Mouse (Mus musculus): Measurements from ENCODE around the gene Slc9a5.

The Slc9a5 gene
- long read RNA-seq, experiment 1, result 0 reads
- long read RNA-seq, experiment 2, partial matches to known transcripts, result 1 of 1 reads
- long read RNA-seq, experiment 2, other reads (novel, unspliced or antisense), result 0 of 1 reads

- intact Hi-C loops (cut with DNase I), result no loop called here
Observed at GRCm38 (mm10) chr8:105348450-105349095, at the start of gene Slc9a5. TSS of gene Slc9a5 (plus strand) at chr8:105348843.

GRCm38 (mm10) chr8:105299962-105300361 is 48.7 kb upstream of the Slc9a5 start:
- intact Hi-C loops (cut with DNase I), result no loop called here

DNA sequence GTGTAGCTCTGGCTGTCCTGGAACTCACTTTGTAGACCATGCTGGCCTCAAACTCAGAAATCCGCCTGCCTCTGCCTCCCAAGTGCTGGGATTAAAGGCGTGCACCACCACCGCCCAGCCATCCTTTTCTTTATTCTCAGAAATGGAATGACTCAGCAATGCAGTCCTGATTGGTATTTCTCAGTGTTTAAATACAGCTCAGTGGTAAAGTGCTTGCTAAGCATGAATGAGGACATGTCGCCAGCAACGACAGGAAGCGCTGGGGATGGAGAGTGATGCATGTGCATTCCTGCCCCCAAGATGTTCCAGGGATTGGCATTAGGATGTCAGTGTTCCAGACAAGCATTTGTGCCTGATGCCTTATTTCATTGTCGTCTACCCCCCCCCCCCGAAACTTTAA is 45.2 kb upstream of the Slc9a5 start:
- intact Hi-C loops (cut with DNase I), result no loop called here

- intact Hi-C loops (cut with DNase I), result no loop called here
Observed at GRCm38 (mm10) chr8:105303874-105304273, 44.8 kb upstream of the Slc9a5 start.

- intact Hi-C loops (cut with DNase I), result no loop called here
Observed at GRCm38 (mm10) chr8:105304325-105305210, 44.1 kb upstream of the Slc9a5 start.

DNA sequence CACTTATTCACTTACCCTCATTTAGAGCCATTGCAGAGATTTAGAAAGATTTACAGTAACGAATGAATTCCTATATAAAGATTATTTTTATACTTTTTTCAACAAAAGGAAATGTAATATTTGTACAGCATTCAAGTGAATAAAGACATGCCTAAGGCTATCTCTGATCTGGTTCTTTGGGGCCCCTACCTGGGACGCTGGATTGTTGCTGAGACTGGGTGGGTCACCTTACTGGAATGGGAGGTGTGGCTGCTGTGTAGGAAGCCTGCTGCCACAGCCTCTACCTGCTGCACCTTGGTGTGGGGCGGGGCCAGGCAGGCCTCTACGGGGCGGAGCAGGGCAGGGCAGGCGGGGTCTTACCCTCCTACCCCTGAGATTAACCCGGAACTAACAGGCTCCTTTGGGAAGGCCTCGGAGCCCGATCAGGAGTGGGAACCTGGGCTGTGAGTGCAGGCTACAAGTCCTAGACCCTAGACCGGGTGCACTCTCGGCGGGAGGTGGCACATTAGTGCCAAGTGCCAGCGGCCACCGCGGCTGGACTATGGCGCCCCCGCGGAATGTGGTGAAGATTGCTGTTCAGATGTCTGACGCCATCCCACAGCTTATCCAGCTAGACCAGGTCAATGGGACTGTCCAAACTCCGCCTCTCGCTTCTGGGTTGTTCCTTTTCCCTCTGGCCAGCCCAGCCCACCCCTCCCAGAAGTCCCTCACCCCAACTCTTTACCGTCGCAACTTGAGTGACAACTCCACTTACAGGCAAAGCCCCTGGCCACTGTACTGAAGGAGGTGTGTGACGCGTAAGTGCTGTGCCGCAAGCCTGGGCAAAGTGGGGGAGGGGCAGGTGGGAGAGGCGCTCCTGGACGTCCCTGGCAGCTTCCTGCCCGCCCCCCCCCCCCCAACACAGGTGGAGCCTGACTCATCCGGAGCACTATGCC is 43.2 kb upstream of the Slc9a5 start, which contains the start of gene Elmo3:
Gene Elmo3 (plus strand): TSS at position 391 of the 935 bp plus-strand sequence.
- intact Hi-C loops (cut with DNase I), result no loop called here

DNA sequence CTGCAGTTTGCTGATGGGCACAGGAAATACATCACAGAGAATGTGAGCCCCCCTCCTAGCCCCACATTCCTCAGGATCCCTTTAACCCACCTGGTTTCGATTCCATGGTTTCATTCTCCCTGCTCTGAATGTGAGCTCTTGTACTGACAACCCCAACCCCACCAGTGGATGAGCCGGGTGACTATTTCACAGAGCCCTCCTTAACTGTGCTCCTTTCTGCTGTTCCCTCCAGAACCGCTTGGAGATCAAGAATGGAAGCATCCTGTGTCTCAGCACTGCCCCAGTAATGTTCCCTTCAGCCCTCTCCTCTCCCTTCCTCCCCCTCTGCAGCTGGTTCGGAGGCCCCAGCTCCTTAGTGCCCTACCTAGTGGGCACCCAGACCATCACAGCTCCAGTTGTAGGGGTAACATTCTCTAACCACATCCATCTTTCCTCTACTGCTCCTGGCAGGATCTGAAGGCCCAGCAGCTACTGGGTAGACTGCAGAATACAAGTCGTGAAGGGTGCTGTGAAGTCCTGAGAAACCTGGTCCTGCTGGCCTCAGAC is 42.4 kb upstream of the Slc9a5 start:
- intact Hi-C loops (cut with DNase I), result no loop called here

GRCm38 (mm10) chr8:105307670-105308069 is 41.0 kb upstream of the Slc9a5 start:
- intact Hi-C loops (cut with DNase I), result no loop called here

GRCm38 (mm10) chr8:105308428-105308827 is 40.2 kb upstream of the Slc9a5 start:
- intact Hi-C loops (cut with DNase I), result no loop called here

GRCm38 (mm10) chr8:105309142-105309847 is 39.3 kb upstream of the Slc9a5 start:
- intact Hi-C loops (cut with DNase I), result no loop called here

DNA sequence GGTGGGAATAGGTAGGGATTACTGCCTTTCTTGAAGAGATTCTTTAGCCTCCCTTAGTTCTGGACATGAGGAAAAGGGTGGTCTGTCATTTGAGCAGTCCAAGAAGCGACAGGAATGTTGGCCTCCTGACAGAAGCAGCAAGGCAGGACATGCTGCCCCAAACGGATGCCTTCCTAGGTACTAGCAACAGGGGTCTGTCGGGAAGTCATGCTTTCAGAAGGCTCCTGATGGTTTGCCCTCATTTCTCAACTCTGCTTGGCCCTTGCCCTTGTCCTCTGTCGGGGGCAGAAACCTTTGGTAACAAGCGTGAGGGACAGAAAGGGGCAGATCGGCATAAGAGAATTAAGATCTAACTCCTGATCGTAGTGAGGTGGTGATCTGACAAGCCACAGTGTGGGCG is 38.5 kb upstream of the Slc9a5 start:
- intact Hi-C loops (cut with DNase I), result no loop called here

GRCm38 (mm10) chr8:105311718-105312117 is 36.9 kb upstream of the Slc9a5 start:
- intact Hi-C loops (cut with DNase I), result no loop called here

DNA sequence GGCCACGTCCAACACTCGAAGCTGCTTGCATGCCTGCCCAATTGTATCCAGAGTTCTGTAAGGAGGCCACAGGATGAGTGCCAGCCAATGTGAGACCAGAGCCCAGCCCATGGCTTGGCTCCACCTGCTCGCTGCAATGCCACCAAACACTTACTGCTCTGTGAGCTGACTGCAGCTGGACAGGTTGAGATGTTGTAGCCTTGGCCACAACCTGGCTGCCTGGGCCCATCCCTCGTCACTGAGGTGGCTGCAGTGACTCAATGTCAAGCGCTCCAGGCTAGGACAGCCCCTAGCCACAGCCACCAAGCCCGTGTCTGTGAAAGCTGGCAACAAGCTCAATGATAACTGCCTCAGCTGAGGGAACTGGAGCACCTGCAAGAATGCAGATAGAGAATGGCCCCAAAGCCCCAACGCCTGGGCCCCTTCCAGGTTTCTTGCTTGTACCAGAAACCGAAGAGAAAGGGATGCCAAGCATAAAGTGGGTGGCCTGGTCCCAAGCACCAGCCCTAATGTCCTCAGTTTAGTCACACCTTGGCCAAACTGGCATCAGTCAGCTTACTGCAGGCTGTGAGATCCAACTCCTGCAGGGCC is 35.7 kb upstream of the Slc9a5 start:
- intact Hi-C loops (cut with DNase I), result no loop called here

GRCm38 (mm10) chr8:105313622-105314402 is 34.8 kb upstream of the Slc9a5 start:
- intact Hi-C loops (cut with DNase I), result no loop called here

DNA sequence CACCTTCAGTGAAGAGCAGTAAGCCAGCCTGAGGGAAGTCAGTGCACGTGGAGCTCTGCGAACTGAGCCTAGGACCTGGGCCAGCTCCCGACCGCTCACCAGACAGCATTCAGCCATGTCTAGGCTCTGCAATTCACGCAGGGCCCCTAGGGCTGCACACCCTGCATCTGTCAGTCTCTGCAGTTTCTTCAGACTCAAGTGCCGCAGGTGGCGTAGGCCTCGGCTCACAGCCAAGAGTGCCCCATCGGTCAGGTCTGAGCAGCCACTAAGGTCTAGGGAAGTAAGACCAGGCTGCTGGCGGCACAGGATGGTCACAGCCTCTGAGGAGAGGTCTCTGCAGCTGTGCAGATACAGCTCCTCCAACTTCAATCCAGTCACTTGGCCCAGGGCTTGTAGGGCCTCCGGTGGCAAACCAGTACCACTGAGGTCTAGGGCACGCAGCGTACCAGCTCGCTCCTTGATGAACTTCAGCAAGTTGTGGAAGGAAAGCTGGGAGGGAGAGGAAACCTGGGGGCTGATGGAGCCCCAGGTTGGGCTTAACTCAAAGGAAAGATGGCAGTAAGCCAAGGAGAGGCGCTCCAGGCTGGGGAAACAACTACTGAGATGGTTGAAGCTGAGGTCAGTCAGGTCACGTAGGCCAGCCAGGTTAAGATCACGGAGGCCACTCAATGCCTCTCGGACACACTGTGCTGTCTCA is 33.4 kb upstream of the Slc9a5 start:
- intact Hi-C loops (cut with DNase I), result no loop called here

DNA sequence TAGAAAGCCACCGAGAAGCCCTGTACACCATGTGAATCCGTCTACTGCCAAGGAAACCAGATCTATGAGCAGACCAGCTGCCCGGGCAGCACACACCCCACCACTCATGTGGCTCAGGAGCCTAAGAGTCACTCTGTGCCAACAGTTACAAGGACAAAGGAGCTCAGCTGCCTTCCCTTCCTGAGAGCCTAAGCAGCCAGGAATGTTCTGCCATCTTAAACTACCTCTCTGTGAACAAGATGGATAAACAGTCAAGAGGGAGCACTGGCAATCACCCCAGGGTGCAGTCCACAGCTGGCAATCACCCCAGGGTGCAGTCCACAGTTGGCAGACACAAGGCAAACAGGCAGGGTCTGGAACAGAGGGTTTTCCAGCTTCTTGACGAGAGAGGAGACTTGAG is 30.7 kb upstream of the Slc9a5 start:
- intact Hi-C loops (cut with DNase I), result no loop called here

GRCm38 (mm10) chr8:105318662-105319190 is 29.9 kb upstream of the Slc9a5 start:
- intact Hi-C loops (cut with DNase I), result no loop called here

GRCm38 (mm10) chr8:105323183-105323582 is 25.5 kb upstream of the Slc9a5 start:
- intact Hi-C loops (cut with DNase I), result no loop called here

All from adrenal gland (tissue).